Mouse (Mus musculus) hindbrain, embryonic 15.5 days (tissue): ENCODE data around the gene Il15. TPM values are rescaled to one million over a fixed set of nuclear protein-coding genes. Genes with fewer than 3 reads are reported as not detected.

ENCODE experiments used
- ATAC-seq: fragments of 200-750 bp; cut with Nextera tagmentation; 2 replicates; pipeline ENCODE4 v1.8.0; 2017; ENCODE audit warnings: low read depth, moderate number of reproducible peaks, moderate TSS enrichment; ENCODE audit not compliant: low FRiP score
- H3K27ac ChIP-seq: fragments of 300-500 bp; sonication (generic); replicated peaks from 2 replicates; pipeline ENCODE4 v1.5.1; 2015; ENCODE audit warnings: mild to moderate bottlenecking, inconsistent platforms
- H3K27me3 ChIP-seq: fragments of 300-500 bp; sonication (generic); 2 replicates; pipeline ENCODE4 v1.6.1; 2015; ENCODE audit warnings: control low read depth, inconsistent platforms
- H3K36me3 ChIP-seq: fragments of 300-500 bp; sonication (generic); 2 replicates; pipeline ENCODE4 v1.6.1; 2015; ENCODE audit warnings: control low read depth, inconsistent platforms
- H3K4me1 ChIP-seq: fragments of 300-500 bp; sonication (generic); replicated peaks from 2 replicates; pipeline ENCODE4 v1.6.1; 2015; ENCODE audit warnings: control low read depth, inconsistent platforms
- H3K4me2 ChIP-seq: fragments of 300-500 bp; sonication (generic); 2 replicates; pipeline ENCODE4 v1.6.1; 2015; ENCODE audit warnings: moderate library complexity, mild to moderate bottlenecking, inconsistent platforms
- H3K4me3 ChIP-seq: fragments of 300-500 bp; sonication (generic); 2 replicates; pipeline ENCODE4 v1.5.1; 2015; ENCODE audit warnings: mild to moderate bottlenecking, inconsistent platforms
- H3K9ac ChIP-seq: fragments of 300-500 bp; sonication (generic); 2 replicates; pipeline ENCODE4 v1.6.1; 2015; ENCODE audit warnings: inconsistent platforms
- H3K9me3 ChIP-seq: fragments of 300-500 bp; sonication (generic); 2 replicates; pipeline ENCODE4 v1.6.1; 2016; ENCODE audit warnings: control low read depth, inconsistent platforms
- WGBS: fragments of 180-500 bp; shearing (Covaris S2); methylation state at CpG from one replicate; pipeline ENCODE4 v1.1.7; 2015; 5-methylcytosine and 5-hydroxymethylcytosine counted together
- polyA plus RNA-seq: library from polyadenylated mRNA; unstranded; fragments of >200 nt; fragmentation: Nextera tagmentation; extraction: Ambion mirVana; gene quantifications from 2 replicates; pipeline ENCODE4 v1.2.1, GENCODE M21; 2015

Il15 gene
- polyA plus RNA-seq, 1 experiment from 2014 or later: 0.67 TPM

- no peaks in the 10 kb centered on the region for H3K4me1 ChIP-seq
- no peak overlapping the region for H3K27ac ChIP-seq
- no peak overlapping the region for H3K9ac ChIP-seq
- H3K27me3 ChIP-seq: no peaks in the 10 kb centered on the region
- no peak for ATAC-seq
- 64% methylated on average over 1 of the region's 1 CpGs for WGBS
- no peaks in the 10 kb centered on the region for H3K9me3 ChIP-seq
- H3K4me2 ChIP-seq: no peak overlapping the region
- no peak overlapping the region for H3K4me3 ChIP-seq
- H3K36me3 ChIP-seq: no peaks in the 10 kb centered on the region
Measured at GRCm38 (mm10) chr8:82351268-82351943, 51.6 kb downstream of the Il15 start.

GRCm38 (mm10) chr8:82349299-82349698 is 53.7 kb downstream of the Il15 start:
- Histone ChIP-seq H3K9ac (no peak overlapping the region), H3K27me3 (no peaks in the 10 kb centered on the region), H3K4me1 (no peaks in the 10 kb centered on the region), H3K27ac (no peak overlapping the region), H3K9me3 (no peaks in the 10 kb centered on the region), H3K36me3 (no peaks in the 10 kb centered on the region), H3K4me3 (no peak overlapping the region), H3K4me2 (no peak overlapping the region)
- ATAC-seq: no peak
- 33% methylated on average over 2 of the region's 2 CpGs for WGBS

- no peaks in the 10 kb centered on the region for H3K4me1 ChIP-seq
- no peaks in the 10 kb centered on the region for H3K9me3 ChIP-seq
- H3K36me3 ChIP-seq: no peaks in the 10 kb centered on the region
- no peak overlapping the region for H3K27ac ChIP-seq
- no peak for ATAC-seq
- no peak overlapping the region for H3K9ac ChIP-seq
- H3K27me3 ChIP-seq: no peaks in the 10 kb centered on the region
- no peak overlapping the region for H3K4me2 ChIP-seq
- 82% methylated on average over 3 of the region's 3 CpGs for WGBS
- no peak overlapping the region for H3K4me3 ChIP-seq
Measured at GRCm38 (mm10) chr8:82346485-82346884, 56.5 kb downstream of the Il15 start.

GRCm38 (mm10) chr8:82331675-82332234 is 71.3 kb downstream of the Il15 start:
- H3K27me3 ChIP-seq: no peaks in the 10 kb centered on the region
- no peak overlapping the region for H3K9ac ChIP-seq
- ATAC-seq: no peak
- no peak overlapping the region for H3K4me2 ChIP-seq
- no peak overlapping the region for H3K27ac ChIP-seq
- no peaks in the 10 kb centered on the region for H3K4me1 ChIP-seq
- H3K36me3 ChIP-seq: no peaks in the 10 kb centered on the region
- H3K9me3 ChIP-seq: no peaks in the 10 kb centered on the region
- WGBS: 88% methylated on average over 8 of the region's 8 CpGs
- no peak overlapping the region for H3K4me3 ChIP-seq

GRCm38 (mm10) chr8:82327986-82328652 is 74.9 kb downstream of the Il15 start:
- Histone ChIP-seq H3K27ac (no peak overlapping the region), H3K4me1 (no peaks in the 10 kb centered on the region), H3K4me3 (no peak overlapping the region), H3K27me3 (no peaks in the 10 kb centered on the region), H3K9me3 (no peaks in the 10 kb centered on the region), H3K4me2 (no peak overlapping the region), H3K9ac (no peak overlapping the region), H3K36me3 (no peaks in the 10 kb centered on the region)
- no peak for ATAC-seq
- WGBS: 61% methylated on average over 2 of the region's 2 CpGs

- H3K36me3 ChIP-seq: no peaks in the 10 kb centered on the region
- no peaks in the 10 kb centered on the region for H3K9me3 ChIP-seq
- no peaks in the 10 kb centered on the region for H3K4me1 ChIP-seq
- ATAC-seq: no peak
- no peaks in the 10 kb centered on the region for H3K27me3 ChIP-seq
- no peak overlapping the region for H3K9ac ChIP-seq
- H3K4me2 ChIP-seq: no peak overlapping the region
- no peak overlapping the region for H3K4me3 ChIP-seq
- H3K27ac ChIP-seq: no peak overlapping the region
- WGBS: 84% methylated on average over 1 of the region's 1 CpGs
Measured at GRCm38 (mm10) chr8:82326061-82326460, 77.0 kb downstream of the Il15 start.

- H3K9ac ChIP-seq: no peak overlapping the region
- ATAC-seq: no peak
Measured at GRCm38 (mm10) chr8:82325586-82325985, 77.4 kb downstream of the Il15 start.

GRCm38 (mm10) chr8:82317446-82317845 is 85.6 kb downstream of the Il15 start:
- H3K9me3 ChIP-seq: no peaks in the 10 kb centered on the region
- no peak overlapping the region for H3K9ac ChIP-seq
- ATAC-seq: no peak
- H3K27me3 ChIP-seq: no peaks in the 10 kb centered on the region
- no peak overlapping the region for H3K4me2 ChIP-seq
- H3K4me3 ChIP-seq: no peak overlapping the region
- WGBS: 87% methylated on average over 3 of the region's 3 CpGs
- H3K4me1 ChIP-seq: no peaks in the 10 kb centered on the region
- no peaks in the 10 kb centered on the region for H3K36me3 ChIP-seq
- H3K27ac ChIP-seq: no peak overlapping the region

More at GRCm38 (mm10) chr8:82325586-82325985, 77.4 kb downstream of the Il15 start:
- H3K4me1 ChIP-seq: no peaks in the 10 kb centered on the region
- no peak overlapping the region for H3K27ac ChIP-seq
- no peaks in the 10 kb centered on the region for H3K36me3 ChIP-seq
- no peaks in the 10 kb centered on the region for H3K27me3 ChIP-seq
- no peak overlapping the region for H3K4me3 ChIP-seq
- 87% methylated on average over 6 of the region's 6 CpGs for WGBS
- no peak overlapping the region for H3K4me2 ChIP-seq
- no peaks in the 10 kb centered on the region for H3K9me3 ChIP-seq

- H3K9ac ChIP-seq: no peak overlapping the region
- H3K27ac ChIP-seq: no peak overlapping the region
- ATAC-seq: no peak
- no peaks in the 10 kb centered on the region for H3K27me3 ChIP-seq
- H3K4me2 ChIP-seq: no peak overlapping the region
- 21% methylated on average over 1 of the region's 1 CpGs for WGBS
- H3K4me3 ChIP-seq: no peak overlapping the region
- H3K4me1 ChIP-seq: no peaks in the 10 kb centered on the region
- no peaks in the 10 kb centered on the region for H3K36me3 ChIP-seq
- no peaks in the 10 kb centered on the region for H3K9me3 ChIP-seq
Measured at GRCm38 (mm10) chr8:82306424-82306823, 96.6 kb downstream of the Il15 start.

- H3K9ac ChIP-seq: no peak overlapping the region
- WGBS: 86% methylated on average over 2 of the region's 2 CpGs
- H3K36me3 ChIP-seq: no peaks in the 10 kb centered on the region
- no peak overlapping the region for H3K27ac ChIP-seq
- no peak overlapping the region for H3K4me2 ChIP-seq
- ATAC-seq: no peak
- H3K27me3 ChIP-seq: no peaks in the 10 kb centered on the region
- no peak overlapping the region for H3K4me3 ChIP-seq
- H3K4me1 ChIP-seq: no peaks in the 10 kb centered on the region
- no peaks in the 10 kb centered on the region for H3K9me3 ChIP-seq
Measured at GRCm38 (mm10) chr8:82296256-82296655, 106.8 kb downstream of the Il15 start.

GRCm38 (mm10) chr8:82291659-82292058 is 111.4 kb downstream of the Il15 start:
- WGBS: 93% methylated on average over 5 of the region's 5 CpGs
- Histone ChIP-seq H3K27me3 (no peaks in the 10 kb centered on the region), H3K4me3 (no peak overlapping the region), H3K9ac (no peak overlapping the region), H3K27ac (no peak overlapping the region), H3K4me1 (no peaks in the 10 kb centered on the region), H3K36me3 (no peaks in the 10 kb centered on the region), H3K9me3 (no peaks in the 10 kb centered on the region), H3K4me2 (no peak overlapping the region)
- no peak for ATAC-seq

- no peak overlapping the region for H3K4me3 ChIP-seq
- H3K27me3 ChIP-seq: no peaks in the 10 kb centered on the region
- 90% methylated on average over 3 of the region's 3 CpGs for WGBS
- H3K9ac ChIP-seq: no peak overlapping the region
- no peak overlapping the region for H3K27ac ChIP-seq
- ATAC-seq: no peak
- H3K4me2 ChIP-seq: no peak overlapping the region
- H3K36me3 ChIP-seq: no peaks in the 10 kb centered on the region
- H3K9me3 ChIP-seq: no peaks in the 10 kb centered on the region
- H3K4me1 ChIP-seq: no peaks in the 10 kb centered on the region
Measured at GRCm38 (mm10) chr8:82285866-82286265, 117.2 kb downstream of the Il15 start.
